Mouse (Mus musculus) erythroid progenitor cell, adult 5-6 weeks (primary cell): ENCODE results near the gene Lgi4. TPM values are rescaled to one million over a fixed set of nuclear protein-coding genes. Genes with fewer than 3 reads are reported as not detected.

Experiments
- ATAC-seq: replicated peaks from 2 replicates; pipeline ENCODE4 v1.8.0; 2016; ENCODE audit warnings: moderate number of reproducible peaks, mild to moderate bottlenecking, moderate TSS enrichment, inconsistent platforms; ENCODE audit not compliant: poor library complexity, low FRiP score, severe bottlenecking
- total RNA-seq, 2 experiments: library from RNA; stranded (forward) in 1 of 2; stranded (reverse) in 1 of 2; fragments of 150-400 nt in 1 of 2; fragments of 186-747, 209-891 nt in 1 of 2; gene quantifications; 2 replicates each; pipeline versions ENCODE4 v1.2.3 to v1.2.4; 2015 to 2017; ENCODE audit warnings: low replicate concordance in 2 of 2

Gene Lgi4
- total RNA-seq, 2 experiments from 2014 or later: not detected

DNA sequence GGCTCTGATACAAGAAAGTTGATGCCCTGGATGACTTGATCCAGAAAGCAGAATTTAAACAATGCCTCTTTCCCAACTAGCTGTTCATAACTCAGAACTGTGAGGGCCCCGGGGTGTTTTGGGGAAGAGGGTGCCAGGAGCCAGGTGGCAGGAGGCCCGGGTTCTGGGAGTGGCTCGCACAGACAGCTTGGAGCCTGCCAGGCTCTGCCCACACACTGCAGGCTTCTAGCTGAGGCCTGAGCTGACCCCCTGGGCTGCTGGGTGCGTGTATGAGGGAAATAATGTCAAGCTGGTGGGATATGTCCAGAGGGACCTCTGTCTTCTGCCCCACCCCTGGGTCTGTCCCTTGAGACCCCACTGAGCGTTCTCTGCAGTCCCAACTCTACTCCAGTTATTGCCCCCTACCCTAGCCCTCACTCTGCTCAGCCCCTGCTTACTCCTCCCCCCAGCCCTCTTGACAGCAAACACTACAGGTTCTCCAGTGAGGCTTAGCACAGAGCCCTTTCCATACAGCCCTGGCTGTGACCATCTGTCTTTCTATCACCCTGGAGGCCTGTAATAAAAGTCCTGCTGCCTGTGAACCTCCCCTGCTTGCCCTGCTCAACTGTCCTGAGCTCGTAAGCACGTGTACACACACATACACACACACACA, 15.0 kb downstream of the Lgi4 start:
- ATAC-seq: no peak

DNA sequence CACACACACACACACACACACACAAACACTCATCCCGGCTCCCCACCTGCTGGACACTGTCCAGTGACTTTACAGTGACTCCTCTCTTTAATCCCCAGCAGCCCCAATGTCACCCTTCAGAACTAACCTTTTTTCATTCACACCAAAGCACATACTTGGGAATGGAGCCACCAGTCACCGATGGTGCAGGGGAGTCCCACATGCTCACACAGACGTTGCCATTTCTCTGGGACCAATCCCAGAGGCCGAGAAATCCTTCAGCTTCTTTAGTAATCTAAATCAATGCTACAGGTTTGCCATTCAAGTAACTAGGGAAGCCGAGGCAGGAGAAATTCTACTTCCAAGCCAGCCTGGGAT, 15.5 kb downstream of the Lgi4 start:
- ATAC-seq: no peak

DNA sequence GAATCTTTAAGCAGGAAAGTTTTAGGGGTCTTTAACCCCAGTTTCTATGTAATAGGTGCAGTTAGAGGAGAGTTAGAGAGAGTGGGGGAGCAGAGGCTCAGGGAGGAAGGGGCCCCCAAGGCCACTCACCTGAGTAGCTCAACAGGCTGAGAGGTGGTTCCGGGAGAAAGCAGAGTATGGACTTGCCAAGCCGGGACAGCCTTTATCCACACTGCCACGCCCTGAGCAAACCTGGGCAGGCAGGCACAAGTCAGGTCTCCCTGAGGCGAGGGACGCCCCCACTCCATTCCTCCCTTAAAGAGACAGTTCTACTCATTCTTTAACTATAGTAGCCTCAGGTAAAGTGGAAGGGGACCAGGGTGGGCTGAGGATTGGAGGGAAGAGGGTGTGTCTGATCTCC, 17.4 kb downstream of the Lgi4 start, which contains the start of gene Fxyd3:
Fxyd3 (minus strand) TSS at position 213 of the 400 bp plus-strand sequence.
- ATAC-seq: no peak

DNA sequence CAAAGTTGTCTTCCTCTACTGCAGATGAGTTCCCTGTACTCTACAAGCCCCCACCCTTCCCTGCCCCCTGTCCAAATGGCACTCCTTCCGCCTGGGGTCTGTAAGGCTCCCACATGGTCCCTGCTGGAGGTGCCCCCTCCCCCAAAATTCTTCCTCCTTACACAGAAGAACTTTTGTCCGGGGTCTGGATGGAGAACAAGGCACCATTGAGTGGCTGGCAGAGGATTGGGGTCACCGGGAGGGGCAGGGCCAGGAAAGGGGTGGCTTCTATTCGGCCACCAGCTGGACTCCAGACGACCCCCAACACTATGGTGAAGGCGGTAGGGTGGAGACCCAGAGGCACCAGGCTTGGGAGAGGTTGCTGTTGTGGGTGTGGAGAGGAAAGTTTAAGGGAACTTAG, 18.3 kb downstream of the Lgi4 start:
- no peak for ATAC-seq

DNA sequence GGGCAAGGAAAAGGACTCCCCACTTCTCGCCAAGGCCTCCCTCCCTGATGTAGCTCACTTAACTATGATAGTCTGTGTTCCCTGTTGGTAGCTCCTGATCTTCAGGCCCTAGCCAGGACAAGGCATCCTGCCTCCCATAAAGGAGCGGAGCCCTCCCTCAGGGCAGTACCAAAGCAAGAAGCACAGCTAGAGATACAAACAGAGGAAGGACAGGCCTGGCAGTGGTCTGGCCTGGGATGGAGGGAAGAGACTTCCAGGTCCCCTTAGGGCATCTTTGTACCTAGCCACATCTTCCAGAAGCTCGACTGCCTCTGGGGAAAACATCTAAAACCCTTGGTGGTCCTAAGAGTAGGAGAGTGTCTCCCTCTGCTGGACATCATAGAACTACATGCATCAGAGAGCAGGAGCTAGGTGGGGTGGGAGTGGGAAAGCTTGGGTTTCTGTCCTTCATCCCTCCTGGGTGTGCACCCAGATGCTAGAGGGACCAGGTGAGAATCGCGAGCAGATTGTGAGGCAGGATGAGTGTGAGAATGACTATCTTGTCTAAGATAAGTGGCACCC, 18.8 kb downstream of the Lgi4 start:
- ATAC-seq: no peak

DNA sequence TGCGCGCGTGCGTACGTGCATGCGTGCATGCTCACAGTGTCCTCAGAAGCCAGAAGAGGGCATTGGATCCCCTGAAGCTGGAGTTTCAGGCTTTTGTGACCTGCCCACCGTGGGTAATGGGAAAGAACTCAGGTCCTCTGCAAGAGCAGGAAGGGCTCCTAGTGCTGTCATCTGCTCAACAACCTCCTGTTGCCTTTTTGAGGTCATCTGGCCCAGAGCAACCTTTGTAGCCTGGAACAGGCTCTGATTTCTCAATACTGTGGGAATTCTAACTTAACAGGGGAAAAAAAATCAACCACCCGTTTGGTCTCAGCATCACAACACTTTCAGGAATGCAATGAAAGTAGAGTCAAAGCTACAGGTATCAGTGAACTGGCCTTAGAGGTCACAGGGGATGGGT, 20.5 kb downstream of the Lgi4 start:
- no peak for ATAC-seq

DNA sequence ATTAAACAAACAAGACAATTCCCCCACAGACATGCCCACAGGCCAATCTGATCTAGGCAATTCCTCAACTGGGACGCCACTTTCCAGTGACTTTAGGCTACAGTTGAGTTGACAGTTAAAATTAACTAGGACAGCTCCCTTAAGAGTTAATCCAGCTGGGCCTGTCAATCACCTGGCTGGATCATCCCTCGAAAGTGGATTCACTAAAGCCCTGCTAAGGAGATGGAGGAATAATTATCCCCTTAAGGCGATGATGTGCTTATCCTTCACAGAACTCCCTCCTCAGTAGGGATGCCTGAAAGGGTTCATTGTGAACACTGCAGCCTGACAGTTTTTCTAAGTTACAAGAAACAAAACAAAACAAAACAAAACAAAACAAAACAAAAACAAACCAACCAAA, 21.5 kb downstream of the Lgi4 start:
- ATAC-seq: no peak

DNA sequence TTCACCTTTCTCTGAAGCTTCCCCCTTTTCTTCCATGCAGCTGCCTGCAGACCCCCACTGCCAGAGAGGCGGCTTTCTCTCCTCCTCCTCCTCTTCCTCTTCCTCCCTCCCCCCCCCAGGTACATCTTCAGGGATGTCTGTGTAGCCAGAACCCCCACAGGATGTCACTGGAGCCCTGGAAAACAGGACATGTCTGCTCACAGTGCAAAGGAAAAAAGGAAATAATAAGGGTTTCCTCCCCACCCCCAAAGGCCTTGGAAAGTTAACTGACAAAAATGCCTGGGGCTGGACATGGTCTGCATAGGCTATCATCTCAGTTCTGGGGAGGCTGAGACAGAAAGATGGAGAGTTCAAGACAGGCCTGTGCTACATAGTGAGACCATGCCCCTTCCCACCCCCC, 22.0 kb downstream of the Lgi4 start:
- ATAC-seq: no peak

DNA sequence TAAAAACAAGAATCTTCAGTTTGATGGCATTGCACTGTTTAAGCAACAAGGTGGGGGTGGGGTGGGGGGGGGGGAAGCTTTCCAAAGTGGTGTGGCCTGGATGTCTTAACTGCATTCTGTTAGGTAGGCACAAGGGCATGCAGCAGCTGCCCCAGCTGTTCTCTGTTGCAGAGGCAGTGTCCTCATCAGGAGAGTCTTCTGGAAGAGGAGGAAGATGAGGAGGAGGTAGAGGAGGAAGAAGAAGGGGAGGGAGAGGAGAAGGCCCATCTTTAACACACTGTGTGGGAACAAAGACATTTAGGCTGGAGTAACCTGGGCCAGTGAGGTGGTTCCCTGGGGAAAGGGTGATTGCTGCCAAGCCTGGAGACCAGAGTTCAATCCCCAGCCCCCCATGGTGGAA, 23.0 kb downstream of the Lgi4 start:
- no peak for ATAC-seq

DNA sequence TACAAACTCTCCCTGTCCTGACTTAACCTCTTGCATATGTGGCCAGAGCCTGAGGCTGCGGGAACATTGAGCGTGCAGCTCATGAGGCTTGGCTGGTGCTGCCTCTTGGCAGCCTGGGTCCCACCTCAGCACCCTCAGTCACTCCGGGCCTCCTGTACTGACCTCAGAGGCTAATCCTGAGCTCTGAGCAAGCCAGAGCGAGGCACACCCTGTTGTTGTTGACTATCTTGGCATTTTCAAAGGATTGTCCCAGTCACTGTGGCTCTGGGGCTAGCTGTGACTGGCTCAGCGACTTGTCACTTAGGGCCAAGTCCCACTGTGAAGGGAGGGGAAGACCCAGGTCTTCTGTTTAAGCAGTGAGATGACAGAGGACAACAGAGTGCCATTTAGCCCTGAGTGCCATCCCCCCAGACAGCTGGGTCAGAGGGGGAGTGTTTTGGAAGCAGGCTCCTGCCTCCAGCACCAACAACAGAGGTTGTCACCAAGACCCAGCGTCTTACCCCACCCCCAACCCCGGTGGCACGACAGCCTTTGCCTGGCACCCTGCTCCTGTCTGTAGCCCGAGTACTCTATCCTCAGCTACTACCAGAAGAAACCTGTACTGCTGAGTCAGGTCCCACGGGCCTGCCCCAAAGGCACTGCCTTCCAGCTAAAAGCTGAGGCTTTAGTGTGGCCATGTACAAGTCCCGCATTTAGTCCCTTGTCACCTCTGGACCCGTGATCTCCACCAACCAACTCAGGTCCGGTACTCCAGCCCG, 23.9 kb downstream of the Lgi4 start:
- no peak for ATAC-seq

DNA sequence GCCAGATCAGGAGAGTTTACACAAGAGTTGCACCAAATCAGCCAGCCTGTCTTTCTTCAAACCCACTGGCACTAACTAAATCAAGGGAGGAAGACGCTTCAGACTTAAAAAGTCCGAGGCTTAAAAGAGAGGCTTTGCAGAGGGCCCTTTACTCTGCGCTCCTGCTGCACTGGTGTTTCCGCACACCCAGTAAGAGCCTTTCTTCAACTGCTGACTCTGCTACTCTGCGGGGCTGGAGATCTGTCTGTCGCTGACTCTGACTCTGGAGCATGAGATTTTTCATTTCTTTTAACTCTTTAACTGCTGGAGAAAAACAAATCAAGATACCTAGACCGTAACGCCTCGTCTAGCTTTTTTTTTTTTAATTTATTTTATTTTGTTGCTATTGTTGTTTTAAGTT, 25.0 kb downstream of the Lgi4 start:
- no peak for ATAC-seq

DNA sequence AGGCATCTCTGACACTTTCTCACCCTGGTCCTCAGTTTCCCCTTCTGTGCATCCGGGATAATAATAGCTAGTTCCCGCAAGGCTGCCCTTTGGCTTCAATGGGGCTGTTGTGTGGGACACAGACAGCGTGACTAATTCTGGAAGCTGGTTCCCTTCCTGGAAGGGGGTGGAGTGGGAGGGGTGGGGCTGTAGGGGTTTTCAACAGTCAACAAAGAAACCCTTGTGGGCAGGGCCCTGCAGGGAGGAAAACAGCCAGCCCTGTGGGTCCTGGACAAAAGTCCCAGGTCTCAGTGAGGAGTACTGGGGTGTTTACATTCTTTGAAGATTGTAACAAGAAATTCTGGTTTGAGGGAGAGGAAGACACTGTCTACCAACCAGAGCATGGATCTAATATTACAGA, 26.0 kb downstream of the Lgi4 start:
- no peak for ATAC-seq

DNA sequence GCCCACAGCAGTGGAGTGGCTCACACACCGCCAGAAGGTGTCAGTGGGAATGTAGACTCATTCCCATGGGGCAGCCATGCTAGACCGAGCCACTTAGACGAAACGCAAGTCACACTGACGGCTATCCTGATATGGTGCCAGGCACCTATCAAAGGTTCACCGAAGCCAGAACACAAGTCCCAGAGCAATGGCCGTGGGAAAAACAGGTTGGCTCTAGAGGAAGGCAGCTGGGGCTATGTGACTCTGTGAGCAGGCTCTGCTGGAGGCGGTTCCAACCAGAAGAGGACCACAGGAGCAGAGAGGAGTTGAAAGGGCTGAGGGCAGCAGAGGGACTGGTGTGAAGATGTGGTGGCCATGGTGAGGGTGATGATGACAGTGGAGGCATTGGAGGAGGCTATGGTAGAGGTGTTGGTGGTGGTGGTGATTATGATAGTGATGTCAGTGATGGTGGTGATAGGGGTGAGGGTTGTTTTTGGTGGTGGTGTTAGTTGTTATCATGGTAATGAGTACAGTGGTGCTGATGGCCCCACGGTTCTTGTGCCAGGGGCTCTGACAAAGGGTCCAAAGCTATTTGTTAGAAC, 27.1 kb downstream of the Lgi4 start:
- ATAC-seq: no peak

DNA sequence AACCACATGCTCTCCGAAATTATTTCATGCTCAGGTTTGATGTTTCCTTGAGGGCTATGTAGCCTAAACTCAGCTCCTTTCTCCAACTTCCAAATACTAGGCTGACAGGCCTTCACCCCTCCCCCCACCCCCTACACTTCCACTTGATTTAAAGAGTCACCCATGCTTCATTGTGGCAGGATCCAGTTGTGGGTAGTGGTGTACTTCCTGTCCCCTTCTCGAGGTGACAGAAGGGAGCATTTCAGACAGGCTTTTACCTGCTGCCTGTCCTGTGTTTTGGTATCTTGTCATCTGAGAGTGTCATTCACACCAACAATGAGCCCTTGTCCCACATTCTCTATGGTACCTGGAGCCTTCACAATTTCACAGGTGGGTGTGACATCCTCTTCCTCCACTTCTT, 28.1 kb downstream of the Lgi4 start:
- ATAC-seq: no peak

DNA sequence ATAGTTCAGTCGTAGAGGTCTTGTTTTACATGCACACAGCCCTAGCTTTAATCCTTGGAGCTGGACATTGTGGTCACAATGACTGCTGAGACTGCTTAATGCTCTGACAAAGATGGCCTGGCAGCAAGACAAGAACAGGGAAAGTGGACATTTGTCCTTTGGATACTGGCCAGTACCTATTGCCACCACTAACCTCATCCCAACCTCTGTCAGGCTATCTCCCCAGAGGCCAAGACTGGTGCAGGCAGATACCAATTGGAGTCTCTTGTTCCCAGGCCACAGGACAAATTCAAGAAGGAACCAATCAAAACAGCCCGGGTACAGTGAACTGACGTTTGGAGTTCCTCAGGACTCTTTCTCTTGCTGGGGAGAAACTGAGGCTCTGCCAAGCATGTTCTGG, 29.1 kb downstream of the Lgi4 start:
- ATAC-seq: no peak

DNA sequence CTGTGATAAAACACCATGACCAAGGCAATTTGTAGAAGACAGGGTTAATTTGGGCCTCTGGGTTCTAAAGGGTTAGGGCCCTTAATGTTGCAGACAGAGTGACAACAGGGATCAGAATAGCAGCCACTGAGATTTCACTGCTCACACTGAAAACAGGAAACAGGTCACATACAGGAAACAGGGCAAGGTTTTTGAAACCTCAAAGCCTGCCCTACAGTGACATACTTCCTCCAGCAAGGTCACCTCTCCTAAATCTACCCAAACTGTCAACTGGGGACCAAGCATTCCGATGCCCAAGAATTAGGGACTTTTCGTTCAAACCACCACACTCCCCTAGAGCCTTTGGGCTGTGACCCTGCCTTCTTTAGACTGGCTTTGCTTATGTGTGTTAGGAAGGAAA, 30.6 kb downstream of the Lgi4 start:
- no peak for ATAC-seq

DNA sequence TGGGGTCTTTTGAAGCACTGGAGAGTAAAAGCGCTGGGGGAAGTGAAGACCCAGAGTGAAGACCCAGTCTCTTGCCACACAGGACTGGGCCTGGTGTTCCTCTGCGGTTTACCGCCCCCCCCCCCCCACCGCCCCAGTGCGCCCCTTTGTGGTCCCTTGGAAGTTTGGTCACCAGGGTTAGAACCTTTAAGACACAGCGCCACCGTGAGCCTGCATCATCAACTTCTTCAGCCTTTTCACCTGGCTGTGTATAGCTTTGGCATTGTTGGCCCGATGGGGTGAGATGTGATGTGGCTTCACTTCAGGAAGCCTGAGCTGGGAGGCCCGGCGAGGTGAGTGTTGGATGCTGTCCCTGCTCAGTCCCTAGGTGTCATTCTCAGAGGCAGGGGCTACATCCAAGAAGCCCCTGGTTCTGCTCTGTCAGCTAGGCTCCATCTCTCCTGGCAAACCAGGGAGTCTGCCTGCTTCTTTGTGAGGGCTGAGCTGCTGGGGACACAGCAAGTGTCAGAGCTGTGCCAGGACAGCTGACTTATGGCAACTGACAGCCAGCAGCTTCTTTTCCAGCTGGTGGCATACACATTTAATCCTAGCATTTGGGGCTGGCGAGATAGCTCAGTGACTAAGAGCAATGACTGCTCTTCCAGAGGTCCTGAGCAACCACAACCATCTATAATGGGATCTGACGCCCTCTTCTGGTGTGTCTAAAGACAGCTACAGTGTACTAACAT, 35.8 kb downstream of the Lgi4 start:
- no peak for ATAC-seq

DNA sequence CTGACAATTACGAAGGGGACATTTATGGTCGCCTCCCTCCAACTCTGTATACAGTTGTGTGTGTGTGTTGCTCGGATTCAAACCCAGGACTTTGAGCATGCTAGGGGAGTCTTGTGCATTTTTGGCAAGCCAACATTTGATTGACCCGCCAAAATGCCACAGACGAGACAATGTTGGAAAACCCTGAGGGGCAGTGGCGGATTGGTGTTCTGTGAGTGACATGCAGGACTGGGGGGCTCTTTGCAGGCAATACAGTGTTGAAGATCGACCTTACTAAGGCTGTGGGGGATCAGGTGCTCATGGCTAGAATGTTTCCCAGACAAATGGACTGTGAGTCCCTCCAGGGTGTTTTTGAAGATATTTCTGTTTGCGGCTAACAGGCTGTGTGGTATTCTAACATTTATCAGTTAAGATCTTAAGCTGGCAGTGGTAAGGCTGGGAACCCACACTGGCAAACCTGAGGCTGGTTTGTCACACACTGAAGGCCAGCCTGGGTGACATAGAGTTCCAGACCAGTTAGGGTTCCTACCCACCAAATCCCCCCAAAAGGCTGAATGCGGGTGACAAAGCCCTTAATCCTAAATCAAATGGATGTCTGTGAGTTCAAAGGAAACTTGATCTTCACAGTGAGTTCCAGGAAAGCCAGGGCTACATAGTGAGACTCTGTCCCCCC, 37.9 kb downstream of the Lgi4 start:
- ATAC-seq: no peak

DNA sequence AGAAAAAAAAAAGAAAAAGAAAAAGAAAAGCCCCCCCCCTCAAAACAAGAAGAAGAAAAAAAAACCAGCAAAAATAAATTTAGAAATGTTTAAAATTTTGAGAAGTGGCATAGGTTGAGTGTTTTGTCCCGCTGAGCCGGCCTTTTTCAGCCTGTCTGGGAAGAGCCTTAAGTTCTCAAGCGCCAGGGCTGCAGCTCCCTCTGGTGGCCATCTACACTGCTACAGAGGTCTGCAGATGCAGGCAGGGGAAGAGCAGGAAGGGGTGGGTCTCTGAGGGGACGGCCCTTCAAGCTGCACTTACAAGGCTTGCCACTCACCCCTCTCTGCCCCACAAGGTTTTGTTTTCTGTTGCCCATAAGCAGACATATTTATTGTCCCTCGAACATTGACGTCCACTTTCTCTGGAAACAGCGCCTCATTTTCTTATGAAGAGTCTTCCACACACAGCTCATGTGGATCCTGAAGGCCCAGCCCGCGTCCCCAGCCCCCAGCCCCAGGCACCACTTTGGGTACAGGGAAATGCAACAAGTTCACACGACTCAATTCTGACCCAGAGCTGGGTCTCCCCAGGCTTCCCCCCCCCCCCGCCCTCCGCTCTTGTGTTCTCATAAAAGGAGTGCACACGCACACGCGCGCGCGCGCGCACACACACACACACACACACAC, 38.6 kb downstream of the Lgi4 start:
- ATAC-seq: peak; percentile 68; the same call in 1 of the 2 replicates
